Mouse (Mus musculus): ENCODE measurements around the gene 4933428M09Rik.
A peak's percentile ranks its signal among the peaks of the same experiment; 100 is the strongest.
"Not testable (repeated sequence)": the region's sequence is repeated elsewhere in the genome, so short reads cannot be mapped to it uniquely, and the experiment has no call there.

4933428M09Rik gene

DNA sequence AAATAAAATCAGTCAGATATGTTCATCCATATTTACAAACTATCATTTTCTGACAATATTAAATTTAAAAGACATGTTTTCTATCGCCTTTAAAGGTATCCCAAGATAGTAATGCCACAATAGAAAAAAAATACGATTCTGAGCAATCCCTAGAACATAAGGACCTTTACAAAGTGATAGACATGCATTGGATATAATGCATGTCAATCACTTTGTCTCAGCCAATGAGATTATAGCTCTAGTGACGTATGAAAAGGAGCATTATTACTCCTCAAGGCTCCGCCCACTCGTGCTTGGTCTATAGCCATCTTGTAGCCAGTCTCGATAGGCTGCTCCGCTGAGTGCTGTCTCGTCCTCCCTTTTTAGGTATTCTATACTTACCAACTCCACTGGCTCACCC, at the start of gene 4933428M09Rik:
TSS of gene 4933428M09Rik (plus strand) at position 301 of the 400 bp plus-strand sequence.
- DNase-seq (ENCODE audit: low spot score in 2 of 2): no peak

DNA sequence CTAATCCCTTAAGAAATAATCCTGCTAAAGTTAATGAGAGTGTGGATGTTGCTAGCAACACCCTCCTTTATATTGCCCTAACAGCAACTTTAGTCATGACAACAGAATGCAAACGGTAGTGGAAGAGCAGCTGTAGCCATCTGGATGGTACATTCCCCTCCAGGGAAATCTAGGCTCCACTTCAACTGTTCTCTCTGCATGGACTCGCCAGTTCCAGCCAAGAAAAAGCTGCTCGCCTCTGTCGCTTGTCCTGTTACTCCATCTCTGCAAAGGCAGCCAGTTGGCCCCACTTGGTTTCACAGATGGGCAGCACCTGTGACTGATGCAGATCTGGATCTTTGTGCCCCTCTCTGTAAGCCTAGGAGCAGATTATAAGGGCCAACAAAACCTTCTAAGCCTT, 45.0 kb upstream of the 4933428M09Rik start:
- DNase-seq (ENCODE audit: low spot score in 2 of 2): no peak

DNA sequence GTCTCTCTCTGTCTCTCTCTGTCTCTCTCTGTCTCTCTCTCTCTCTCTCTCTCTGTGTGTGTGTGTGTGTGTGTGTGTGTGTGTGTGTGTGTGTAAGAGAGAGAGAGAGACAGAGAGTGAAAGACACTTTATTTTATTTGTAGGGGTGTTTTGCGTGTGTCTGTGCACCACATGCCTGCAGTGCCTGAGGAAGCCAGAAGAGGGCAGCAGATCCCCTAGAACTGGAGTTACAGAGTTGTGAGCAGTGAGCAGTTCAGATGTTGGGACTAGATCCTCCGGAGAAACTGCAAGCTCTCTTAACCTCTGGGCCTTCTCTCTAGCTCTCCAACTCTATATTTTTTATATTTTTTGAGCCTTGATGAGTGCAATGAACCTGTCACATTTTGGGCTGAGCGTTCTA, 12.5 kb downstream of the 4933428M09Rik start:
- DNase-seq (ENCODE audit: low spot score in 2 of 2): not testable (repeated sequence)

DNA sequence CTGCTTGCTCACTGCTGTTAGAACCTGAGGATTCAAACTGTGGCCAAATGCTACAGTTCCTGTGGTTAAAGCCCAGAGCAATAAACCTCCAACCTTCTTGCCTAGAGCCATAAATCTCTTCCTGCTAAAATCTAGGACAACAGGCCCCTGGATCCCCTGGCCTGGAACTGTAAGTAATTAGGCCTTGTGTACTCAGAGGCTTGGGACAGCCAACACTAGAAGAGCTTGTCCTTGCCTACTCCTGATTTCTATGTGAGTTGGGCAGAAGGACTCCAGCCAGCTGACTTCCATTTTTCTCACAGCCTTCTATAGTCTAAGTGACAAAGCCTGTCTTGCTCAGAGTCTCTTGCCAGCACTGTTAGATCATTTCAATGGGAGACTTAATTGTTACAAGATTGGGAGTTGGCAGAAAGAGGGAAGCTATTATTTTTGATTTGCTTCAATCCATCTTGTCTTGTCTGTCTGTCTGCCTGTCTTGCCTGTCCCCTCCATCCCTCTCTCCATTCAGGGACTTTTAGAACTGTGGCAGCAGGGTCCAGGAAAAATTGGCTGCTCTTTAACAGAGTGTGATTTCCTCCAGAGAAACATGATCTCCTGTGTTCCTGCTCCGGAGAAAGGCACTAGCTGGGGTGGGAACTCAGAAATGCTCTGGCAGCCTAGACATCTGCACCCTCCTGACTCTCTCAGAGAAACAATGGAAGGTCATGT, 15.7 kb downstream of the 4933428M09Rik start:
- no peak for DNase-seq (ENCODE audit: low spot score in 2 of 2)

DNA sequence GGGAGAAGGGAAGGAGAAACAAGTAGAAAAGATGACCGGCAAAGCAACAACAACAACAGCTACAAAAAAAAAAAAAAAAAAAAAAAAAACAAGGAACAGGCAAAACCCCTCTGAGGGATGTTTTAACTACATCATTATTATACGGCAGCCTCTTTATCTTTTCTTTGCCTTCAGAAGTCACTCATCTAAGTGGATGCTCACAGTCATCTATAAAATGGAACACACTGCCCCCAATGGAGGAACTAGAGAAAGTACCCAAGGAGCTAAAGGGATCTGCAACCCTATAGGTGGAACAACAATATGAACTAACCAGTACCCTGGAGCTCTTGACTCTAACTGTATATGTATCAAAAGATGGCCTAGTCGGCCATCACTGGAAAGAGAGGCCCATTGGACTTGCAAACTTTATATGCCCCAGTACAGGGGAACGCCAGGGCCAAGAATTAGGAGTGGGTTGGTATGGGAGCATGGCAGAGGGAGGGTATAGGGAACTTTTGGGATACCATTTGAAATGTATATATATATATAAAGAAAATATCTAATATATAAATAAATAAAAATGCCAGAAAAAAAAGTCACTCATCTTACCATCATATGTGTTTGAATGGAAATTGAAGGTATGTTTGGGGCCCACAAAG, 30.3 kb downstream of the 4933428M09Rik start:
- DNase-seq (ENCODE audit: low spot score in 2 of 2): not testable (repeated sequence)

DNA sequence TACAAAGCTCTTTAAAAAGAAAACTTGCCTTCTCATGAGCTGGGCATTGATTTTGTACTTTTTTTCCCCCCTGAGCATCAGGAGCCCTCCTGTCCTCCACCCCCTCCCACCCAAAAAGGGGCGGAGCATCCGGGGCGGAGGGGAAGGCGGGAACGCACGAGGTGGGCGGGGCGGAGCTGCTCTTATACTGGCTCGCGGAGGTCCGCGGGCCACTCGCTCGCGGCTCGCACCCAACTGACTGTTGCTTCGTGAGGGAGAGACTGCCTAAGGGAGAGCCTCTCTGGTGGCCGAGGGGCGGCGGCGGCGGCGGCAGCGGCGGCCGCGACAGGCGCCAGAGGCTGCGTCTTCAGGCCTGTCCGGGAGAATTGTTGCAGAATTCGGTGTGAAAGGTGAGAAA, 30.8 kb downstream of the 4933428M09Rik start, which contains the start of gene Mum1l1:
TSS of gene Mum1l1 (plus strand) at position 214 of the 397 bp plus-strand sequence.
- peak; percentile 50 to 68 for DNase-seq (ENCODE audit: low spot score in 2 of 2)

DNA sequence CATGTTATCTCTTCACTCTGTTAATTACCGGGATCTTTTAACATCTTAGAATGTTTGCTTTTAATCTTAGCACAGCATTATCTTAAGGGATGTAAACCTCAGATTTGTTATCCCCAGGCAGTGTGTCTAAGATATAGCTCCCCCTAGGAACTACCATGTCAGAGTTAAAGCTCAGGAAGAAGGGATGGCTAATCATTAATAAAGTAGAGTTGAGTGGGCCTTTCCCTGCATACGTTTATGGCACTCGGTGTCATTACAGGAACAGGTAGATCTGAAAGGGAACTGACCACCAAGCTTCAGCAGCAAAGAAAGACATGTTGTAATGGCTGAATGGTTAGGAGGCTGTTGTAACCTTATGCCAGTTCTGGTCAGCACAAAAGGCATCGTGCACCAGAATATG, 35.7 kb downstream of the 4933428M09Rik start:
- no peak for DNase-seq (ENCODE audit: low spot score in 2 of 2)

DNA sequence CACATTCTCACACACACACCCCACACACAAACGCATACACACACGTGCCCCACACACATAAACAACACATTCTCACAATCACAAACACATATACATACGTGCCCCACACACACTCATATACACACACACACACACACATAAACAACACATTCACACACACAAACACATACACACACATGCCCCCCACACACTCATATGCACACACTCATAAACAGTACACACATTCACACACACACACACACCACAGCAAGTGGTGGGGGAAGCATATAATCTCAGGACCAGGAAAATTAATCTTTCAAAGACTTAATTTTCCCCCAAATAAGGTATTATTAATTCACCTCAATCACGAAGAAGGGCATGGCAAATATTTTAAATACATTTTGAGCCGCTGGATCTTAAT, 37.4 kb downstream of the 4933428M09Rik start:
- no peak for DNase-seq (ENCODE audit: low spot score in 2 of 2)

DNA sequence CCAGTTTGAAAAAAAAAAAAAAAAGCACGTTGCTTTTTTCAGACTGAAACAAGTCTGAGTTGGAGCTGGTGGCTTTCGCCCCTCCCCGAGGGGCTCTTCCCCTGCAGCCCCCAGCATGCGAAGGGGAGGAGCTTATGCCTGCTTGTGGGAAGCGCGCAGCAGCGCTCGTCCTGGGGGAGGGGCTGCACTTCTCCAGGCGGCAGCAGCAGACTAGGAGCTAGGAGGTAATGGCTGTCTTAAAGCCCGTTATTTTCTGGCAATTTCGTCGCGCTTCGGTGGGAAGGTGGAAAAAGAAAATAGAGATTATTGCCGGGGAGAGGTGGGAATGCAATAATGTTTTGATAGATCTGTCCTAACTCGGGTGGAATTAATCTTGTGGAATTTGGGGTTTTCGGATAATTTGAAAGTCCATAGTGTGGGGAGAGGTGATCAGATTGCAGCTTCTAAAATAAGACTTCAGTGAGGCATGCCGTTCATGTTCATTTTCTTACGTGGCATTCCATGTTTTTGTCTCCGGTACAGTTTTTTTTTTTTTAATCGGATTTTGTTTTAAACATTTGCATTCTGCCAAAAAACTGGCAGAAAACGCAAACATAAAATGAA, 38.1 kb downstream of the 4933428M09Rik start:
- no peak for DNase-seq (ENCODE audit: low spot score in 2 of 2)

DNA sequence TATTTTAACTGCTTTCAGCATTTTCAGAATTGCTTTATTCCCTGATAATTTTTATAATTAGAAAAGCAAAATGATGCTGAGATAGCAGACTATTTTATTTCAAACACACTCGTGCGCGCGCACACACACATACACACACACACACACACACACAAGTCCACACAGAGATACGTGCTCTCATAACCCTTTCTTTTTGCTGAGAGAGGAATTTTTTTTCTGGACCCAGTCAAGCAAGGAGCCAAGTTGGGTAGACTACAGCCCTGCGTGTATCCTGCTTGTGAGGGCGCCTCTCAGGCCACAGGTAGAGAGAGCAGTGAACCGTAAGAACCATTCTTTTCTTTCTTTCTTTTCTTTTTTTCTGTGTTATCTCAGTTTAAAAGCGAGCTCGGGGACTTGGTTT, 38.7 kb downstream of the 4933428M09Rik start:
- no peak for DNase-seq (ENCODE audit: low spot score in 2 of 2)

DNA sequence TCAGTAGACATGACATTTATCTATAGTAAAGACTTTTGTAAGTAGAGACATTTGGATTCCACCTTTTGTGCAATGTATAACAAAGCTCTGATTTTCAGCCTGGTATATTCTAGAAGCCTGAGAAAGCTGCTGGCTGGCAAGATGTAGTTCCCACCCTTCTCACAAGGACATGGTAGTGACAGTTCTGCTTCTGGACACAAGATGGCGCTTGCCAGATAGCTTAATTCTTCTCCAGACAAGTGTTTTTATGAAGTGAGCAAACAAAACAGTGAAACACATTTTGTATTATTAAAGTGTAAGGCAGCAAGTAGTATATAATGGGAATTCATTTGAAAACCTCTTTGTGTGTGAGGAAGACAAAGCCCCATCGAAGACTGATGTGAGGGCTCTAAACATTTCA, 40.0 kb downstream of the 4933428M09Rik start:
- DNase-seq (ENCODE audit: low spot score in 2 of 2): peak in 1 of 2 experiments; percentile 12

DNA sequence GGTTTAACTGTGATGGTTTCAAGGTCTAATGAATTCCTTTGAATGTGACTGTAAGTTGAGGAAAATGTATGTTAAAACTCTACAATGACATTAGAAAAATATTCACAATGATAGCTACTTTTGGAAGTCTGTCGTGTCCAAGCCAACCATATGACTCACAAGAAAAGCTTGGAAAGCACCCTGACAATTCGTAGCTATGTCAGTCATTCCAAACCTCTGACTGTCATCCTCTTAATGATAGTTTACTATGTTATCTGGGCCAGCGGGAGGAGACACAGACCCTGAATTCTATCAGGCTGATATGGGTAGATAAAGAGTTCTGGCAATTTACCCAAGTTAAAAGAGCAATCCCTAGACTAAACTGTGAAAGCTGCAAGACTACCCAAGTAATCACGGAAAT, 41.8 kb downstream of the 4933428M09Rik start:
- DNase-seq (ENCODE audit: low spot score in 2 of 2): no peak

DNA sequence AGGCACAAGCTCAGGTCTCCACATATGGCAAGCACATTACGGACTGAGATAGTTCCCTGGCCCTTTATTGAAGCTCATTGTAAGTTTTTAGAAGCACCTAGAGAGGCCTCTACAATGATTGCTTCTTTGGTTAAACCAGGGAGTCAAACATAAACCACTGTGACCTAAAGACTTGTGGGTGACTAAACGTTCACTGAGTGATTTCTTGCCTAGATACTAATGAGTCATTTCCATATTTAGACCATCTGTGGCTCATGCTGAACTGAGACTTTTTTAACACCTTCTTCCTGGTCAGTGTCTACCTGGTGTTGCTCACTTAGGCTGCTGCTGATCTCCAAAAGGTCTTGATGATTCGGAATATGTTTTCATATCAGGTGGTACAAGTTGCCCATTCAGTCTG, 42.9 kb downstream of the 4933428M09Rik start:
- no peak for DNase-seq (ENCODE audit: low spot score in 2 of 2)
